Comparison of ENCODE assay signal across 8 mouse cellular contexts in the genomic region with DNA sequence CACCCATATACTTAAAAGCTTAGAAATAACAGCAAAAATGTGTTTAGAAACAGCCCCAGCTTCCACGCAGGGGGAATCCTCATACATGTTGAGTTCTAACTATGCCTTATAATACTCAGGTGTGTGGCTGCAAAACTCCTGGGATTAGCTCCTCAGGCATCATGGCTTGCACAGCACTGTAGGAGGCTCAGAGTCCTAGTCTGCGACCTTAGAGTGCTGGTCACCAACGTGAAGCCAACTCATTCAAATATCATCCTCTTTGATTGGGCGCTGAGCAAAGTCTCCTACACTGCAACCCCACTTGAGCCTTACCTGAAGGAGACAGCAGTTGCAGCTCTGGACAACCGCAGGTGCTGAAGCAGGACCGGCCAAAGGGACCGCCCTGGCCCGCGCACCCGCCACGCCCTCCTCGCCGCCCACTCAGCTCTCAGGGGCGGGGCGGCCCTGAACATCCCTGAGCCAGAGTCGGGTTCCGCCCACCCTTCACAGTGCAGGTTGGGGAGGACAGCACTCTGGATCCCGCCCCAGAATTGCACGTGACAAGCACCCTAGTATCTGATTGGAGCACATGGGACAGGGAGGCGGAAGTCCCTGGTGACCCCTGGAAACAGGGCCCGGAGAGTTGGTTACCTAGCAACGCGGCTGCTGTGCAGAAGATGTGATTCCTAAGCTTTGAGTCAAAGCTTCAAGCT.
DNase-seq lines count a peak whose midpoint lies in the region; ATAC-seq and TF ChIP-seq lines count a peak whose summit lies in the region.

No protein-coding gene starts in this region.

- TF ChIP-seq CTCF in E14TG2a.4 (conservative IDR thresholded peaks at IDR 0.05; ENCODE audit: low read length) = no peak

- H3K4me1 ChIP-seq in E14TG2a.4 (replicated peaks; ENCODE audit: low read depth, low read length) = peaks cover 4% of the 10 kb centered on the region; the same call in 1 of the 2 replicates
- H3K4me1 ChIP-seq in liver, embryonic 15.5 days (replicated peaks) = peaks cover 5% of the 10 kb centered on the region; the same call in 1 of the 2 replicates
- H3K4me1 ChIP-seq in neural tube, embryonic 13.5 days (replicated peaks) = peaks cover 11% of the 10 kb centered on the region

- peak overlapping the region; percentile 63 for H3K4me3 ChIP-seq in E14TG2a.4 (replicated peaks; ENCODE audit: low read length)
- 0 out of 2 replicates have a peak overlapping the region, but pooled peaks have one; percentile 8 for H3K4me3 ChIP-seq in liver, embryonic 15.5 days (replicated peaks)
- peak overlapping the region; percentile 58 for H3K4me3 ChIP-seq in neural tube, embryonic 13.5 days

- no peaks in the 10 kb centered on the region for H3K9me3 ChIP-seq in E14TG2a.4 (ENCODE audit: low read length)
- H3K9me3 ChIP-seq in liver, embryonic 15.5 days (replicated peaks) = no peaks in the 10 kb centered on the region
- H3K9me3 ChIP-seq in neural tube, embryonic 13.5 days = no peaks in the 10 kb centered on the region

- intact Hi-C loops in heart, postnatal 36 days (cut with DNase I) = no loop called here

- peak overlapping the region; percentile 43 for H3K4me2 ChIP-seq in liver, embryonic 15.5 days
- H3K4me2 ChIP-seq in neural tube, embryonic 13.5 days = peak overlapping the region; percentile 65

- no peaks in the 10 kb centered on the region for H3K27me3 ChIP-seq in E14TG2a.4 (ENCODE audit: insufficient read depth, low read length)
- H3K27me3 ChIP-seq in liver, embryonic 15.5 days = peaks cover 6% of the 10 kb centered on the region; the same call in 1 of the 2 replicates
- H3K27me3 ChIP-seq in neural tube, embryonic 13.5 days = no peaks in the 10 kb centered on the region

- ATAC-seq in liver, embryonic 15.5 days (ENCODE audit: insufficient read depth) = peak; percentile 72
- ATAC-seq in neural tube, embryonic 13.5 days (ENCODE audit: low read depth) = peak; percentile 100

- no peak overlapping the region for H3K27ac ChIP-seq in liver, embryonic 15.5 days (replicated peaks)
- H3K27ac ChIP-seq in neural tube, embryonic 13.5 days (replicated peaks) = peak overlapping the region; percentile 49

- no peaks in the 10 kb centered on the region for H3K36me3 ChIP-seq in E14TG2a.4 (ENCODE audit: insufficient read depth, low read length)
- H3K36me3 ChIP-seq in liver, embryonic 15.5 days (replicated peaks) = no peaks in the 10 kb centered on the region
- H3K36me3 ChIP-seq in neural tube, embryonic 13.5 days = no peaks in the 10 kb centered on the region

- H3K9ac ChIP-seq in liver, embryonic 15.5 days = no peak overlapping the region
- H3K9ac ChIP-seq in neural tube, embryonic 13.5 days = peak overlapping the region; percentile 67

- 2% methylated on average over 23 of the region's 23 CpGs for WGBS in liver, embryonic 15.5 days (ENCODE audit: insufficient replicate concordance)
- 2% methylated on average over 23 of the region's 23 CpGs for WGBS in neural tube, embryonic 13.5 days

- peak; percentile 93 for DNase-seq in cerebellum, adult 8-10 months
- peak; percentile 93 for DNase-seq in forelimb bud, embryonic 11.5 days (ENCODE audit: low read depth, low spot score)
- peak; percentile 54 to 59 for DNase-seq in heart, postnatal 36 days
- peak; percentile 95 for DNase-seq in layer of hippocampus, adult 11-12 months (ENCODE audit: low spot score)
- peak; percentile 86 for DNase-seq in testis, postnatal 10 days (ENCODE audit: low spot score)

Comparison
In these comparisons a context has a peak if more than half of its experiments do, and no peak if none do; other contexts are left out.
1. H3K4me3 ChIP-seq: peak in every context shown above with its lines; median percentile 63 in E14TG2a.4; 58 in neural tube, embryonic 13.5 days; 8 in liver, embryonic 15.5 days.